Mouse (Mus musculus): ENCODE data around the gene Tapbpl.

Tapbpl gene

GRCm38 (mm10) chr6:125238396-125238795 lies 6.7 kb upstream of the Tapbpl start:
- DNase-seq = peak; percentile 73 to 90

GRCm38 (mm10) chr6:125237421-125237820 lies 5.8 kb upstream of the Tapbpl start:
- DNase-seq = peak in 1 of 2 experiments; percentile 58

- peak; percentile 69 to 84 for DNase-seq
Measured at GRCm38 (mm10) chr6:125236782-125237181, 5.1 kb upstream of the Tapbpl start, which contains the start of gene Cd27. TSS of gene Cd27 (minus strand) at chr6:125237010.

GRCm38 (mm10) chr6:125236341-125236740 lies 4.7 kb upstream of the Tapbpl start:
- no peak for DNase-seq

- no peak for DNase-seq
Measured at GRCm38 (mm10) chr6:125234520-125234828, 2.8 kb upstream of the Tapbpl start.

- no peak for DNase-seq
Measured at GRCm38 (mm10) chr6:125233816-125234519, 2.3 kb upstream of the Tapbpl start.

- DNase-seq = no peak
Measured at GRCm38 (mm10) chr6:125232516-125232915, 856 bp upstream of the Tapbpl start.

- peak in 1 of 2 experiments; percentile 35 for DNase-seq
Measured at GRCm38 (mm10) chr6:125232045-125232437, 381 bp upstream of the Tapbpl start.

- DNase-seq = peak in 1 of 2 experiments; percentile 43
Measured at GRCm38 (mm10) chr6:125230571-125230970, 1.1 kb downstream of the Tapbpl start.

- peak in 1 of 2 experiments; percentile 54 for DNase-seq
Measured at GRCm38 (mm10) chr6:125225518-125226115, 6.0 kb downstream of the Tapbpl start.

- peak in 1 of 2 experiments; percentile 51 for DNase-seq
Measured at GRCm38 (mm10) chr6:125222577-125222976, 9.1 kb downstream of the Tapbpl start.

GRCm38 (mm10) chr6:125222146-125222545 lies 9.5 kb downstream of the Tapbpl start:
- DNase-seq = peak; percentile 90 to 97

- DNase-seq = no peak
Measured at GRCm38 (mm10) chr6:125221115-125221745, 10.4 kb downstream of the Tapbpl start.

GRCm38 (mm10) chr6:125218963-125219362 lies 12.7 kb downstream of the Tapbpl start:
- DNase-seq = peak in 1 of 2 experiments; percentile 72

GRCm38 (mm10) chr6:125217899-125218298 lies 13.8 kb downstream of the Tapbpl start:
- no peak for DNase-seq

- peak in 1 of 2 experiments; percentile 11 for DNase-seq
Measured at GRCm38 (mm10) chr6:125216898-125217297, 14.8 kb downstream of the Tapbpl start.

- DNase-seq = peak; percentile 86 to 91
Measured at GRCm38 (mm10) chr6:125215148-125215954, 16.3 kb downstream of the Tapbpl start, which contains the start of gene Vamp1. TSS of gene Vamp1 (plus strand) at chr6:125215551.

- no peak for DNase-seq
Measured at GRCm38 (mm10) chr6:125213715-125214114, 17.9 kb downstream of the Tapbpl start.

GRCm38 (mm10) chr6:125213129-125213528 lies 18.5 kb downstream of the Tapbpl start:
- no peak for DNase-seq

- no peak for DNase-seq
Measured at GRCm38 (mm10) chr6:125212621-125213020, 19.0 kb downstream of the Tapbpl start.

GRCm38 (mm10) chr6:125210436-125210835 lies 21.2 kb downstream of the Tapbpl start:
- DNase-seq = no peak

- DNase-seq = no peak
Measured at GRCm38 (mm10) chr6:125197166-125197565, 34.5 kb downstream of the Tapbpl start.

GRCm38 (mm10) chr6:125196301-125196700 lies 35.4 kb downstream of the Tapbpl start:
- no peak for DNase-seq
